Mouse (Mus musculus) thymus, postnatal 4 days (tissue): ENCODE measurements around the gene Nxpe3.

ENCODE experiments used
- DNase-seq: peaks from one replicate; pipeline ENCODE4 v3.0.0; 2021

Nxpe3 gene

GRCm38 (mm10) chr16:55807505-55807932, 87.6 kb downstream of the Nxpe3 start:
- no peak for DNase-seq

DNA sequence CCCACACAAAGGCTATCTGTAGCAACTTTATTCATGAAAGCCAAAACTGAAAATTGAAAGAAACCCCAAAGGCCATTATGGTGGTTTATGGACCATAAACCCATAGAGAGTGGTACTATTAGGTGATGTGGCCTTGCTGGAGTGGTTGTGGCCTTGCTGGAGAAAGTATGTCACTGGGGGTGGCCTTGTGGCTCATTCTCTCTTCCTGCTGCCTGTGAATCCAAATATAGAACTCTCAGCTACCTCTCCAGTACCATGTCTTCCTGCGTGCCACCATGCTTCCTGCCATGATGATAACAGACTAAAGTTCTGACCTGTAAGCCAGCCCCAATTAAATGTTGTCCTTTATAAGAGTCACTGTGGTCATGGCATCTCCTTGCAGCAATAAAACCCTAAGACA, 90.3 kb downstream of the Nxpe3 start:
- no peak for DNase-seq

- no peak for DNase-seq
Observed at GRCm38 (mm10) chr16:55801629-55802028, 93.5 kb downstream of the Nxpe3 start.

DNA sequence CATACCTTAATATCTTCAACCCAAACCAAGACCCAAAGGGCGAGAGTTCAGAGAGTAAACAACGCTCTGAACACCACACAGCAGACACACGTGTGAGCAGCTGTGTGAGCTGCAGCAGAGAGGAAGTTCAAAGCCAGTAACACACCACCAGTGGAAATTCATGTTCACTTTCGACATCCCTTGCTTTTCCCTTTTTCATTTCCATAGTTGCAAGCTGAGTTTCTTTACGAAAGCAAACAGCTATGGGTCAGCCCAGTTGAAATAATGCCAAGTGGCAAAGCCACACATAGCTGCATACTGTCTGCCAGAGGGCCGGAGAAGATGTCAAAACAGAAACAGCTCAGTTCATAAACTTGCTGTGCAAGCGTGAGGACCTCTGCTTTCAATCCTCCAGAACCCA, 96.2 kb downstream of the Nxpe3 start:
- DNase-seq = no peak

DNA sequence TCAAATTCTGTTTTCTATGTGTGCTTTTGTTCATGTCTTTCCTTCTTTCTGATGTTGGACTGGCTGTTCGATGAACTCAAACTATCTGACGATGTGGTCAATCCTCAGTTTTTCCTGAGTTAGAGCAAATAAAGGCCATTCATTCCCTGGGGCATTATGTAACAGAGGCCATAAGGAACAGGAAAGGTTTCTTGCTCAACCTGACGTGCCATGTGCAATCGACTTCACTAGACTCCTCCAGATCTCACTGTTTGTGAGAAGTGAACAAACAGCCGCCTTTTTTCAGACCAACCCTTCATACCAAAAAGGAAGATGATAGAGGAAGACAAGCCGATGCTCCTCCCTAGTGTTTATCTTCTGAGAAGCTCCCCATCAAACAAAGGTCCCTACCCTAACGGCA, 104.8 kb downstream of the Nxpe3 start:
- DNase-seq = no peak
